ENCODE assay signal across 29 mouse cellular contexts in genomic region chr1:148965358-148965757, GRCm38 (mm10).
A peak's percentile ranks its signal among the peaks of the same experiment; 100 is the strongest.
DNase-seq lines count a peak whose midpoint lies in the region; ATAC-seq and TF ChIP-seq lines count a peak whose summit lies in the region.
"Had no signal": no experiment of that assay in that cellular context is flagged by ENCODE, and none has a peak within 500 bp of the region (broad histone marks: within the 10 kb centered on the region; RNA-seq: fewer than 3 reads in every experiment).

No protein-coding gene starts in this region.

- no peaks in the 10 kb centered on the region for H3K27me3 ChIP-seq in kidney, embryonic 15.5 days
- H3K27me3 ChIP-seq in midbrain, embryonic 11.5 days (ENCODE audit: control insufficient read depth, insufficient read depth, low read length) = no peaks in the 10 kb centered on the region
- H3K27me3 ChIP-seq in midbrain, postnatal 0 days (ENCODE audit: insufficient read depth, low read length) = no peaks in the 10 kb centered on the region
- H3K27me3 ChIP-seq: embryonic facial prominence, embryonic 13.5 days; forebrain, embryonic 13.5 days; hindbrain, embryonic 12.5 days; limb, embryonic 12.5 days; liver, embryonic 15.5 days; neural tube, embryonic 13.5 days; stomach, embryonic 15.5 days had no signal

- no peaks in the 10 kb centered on the region for H3K9me3 ChIP-seq in kidney, embryonic 15.5 days (replicated peaks)
- H3K9me3 ChIP-seq in midbrain, embryonic 11.5 days (ENCODE audit: control insufficient read depth, low read length) = no peaks in the 10 kb centered on the region
- no peaks in the 10 kb centered on the region for H3K9me3 ChIP-seq in midbrain, postnatal 0 days (ENCODE audit: low read length)
- H3K9me3 ChIP-seq: embryonic facial prominence, embryonic 13.5 days; forebrain, embryonic 13.5 days; hindbrain, embryonic 12.5 days; limb, embryonic 12.5 days; liver, embryonic 15.5 days; midbrain, embryonic 10.5 days; neural tube, embryonic 13.5 days; stomach, embryonic 15.5 days had no signal

- no peak overlapping the region for H3K27ac ChIP-seq in kidney, embryonic 15.5 days
- no peak overlapping the region for H3K27ac ChIP-seq in midbrain, embryonic 11.5 days (ENCODE audit: low read depth, low read length)
- H3K27ac ChIP-seq in midbrain, postnatal 0 days (ENCODE audit: low read depth, low read length) = no peak overlapping the region
- H3K27ac ChIP-seq: embryonic facial prominence, embryonic 13.5 days; forebrain, embryonic 13.5 days; hindbrain, embryonic 12.5 days; limb, embryonic 12.5 days; liver, embryonic 15.5 days; midbrain, embryonic 10.5 days; neural tube, embryonic 13.5 days; stomach, embryonic 15.5 days had no signal

- no peak overlapping the region for H3K4me2 ChIP-seq in kidney, embryonic 15.5 days
- no peak overlapping the region for H3K4me2 ChIP-seq in midbrain, embryonic 11.5 days
- H3K4me2 ChIP-seq in midbrain, postnatal 0 days (ENCODE audit: low read depth, low read length, poor library complexity, severe bottlenecking) = no peak overlapping the region
- H3K4me2 ChIP-seq: embryonic facial prominence, embryonic 13.5 days; forebrain, embryonic 13.5 days; hindbrain, embryonic 12.5 days; limb, embryonic 12.5 days; liver, embryonic 15.5 days; lung, embryonic 14.5 days; neural tube, embryonic 13.5 days; stomach, embryonic 15.5 days had no signal

- no peak for DNase-seq in kidney, adult 9 months
- no peak for DNase-seq in midbrain, embryonic 11.5 days (ENCODE audit: low spot score, missing footprints)
- DNase-seq in midbrain, postnatal 0 days (ENCODE audit: low spot score) = no peak
- DNase-seq in embryo, embryonic 9.5 days (ENCODE audit: extremely low spot score) = peak; percentile 9
- DNase-seq in heart, postnatal 36 days = no peak
- DNase-seq: adrenal gland, postnatal 14 days; cerebellum, adult 11 months; cerebellum, adult 9-10 months; gastrocnemius, postnatal 14 days; heart, postnatal 14 days; layer of hippocampus, adult 9-11 months; lung, embryonic 14.5 days; lung, postnatal 14 days; right cerebral cortex, postnatal 25 days; thymus, postnatal 14 days had no signal

- H3K4me1 ChIP-seq in kidney, embryonic 15.5 days = no peaks in the 10 kb centered on the region
- no peaks in the 10 kb centered on the region for H3K4me1 ChIP-seq in midbrain, embryonic 11.5 days (ENCODE audit: control insufficient read depth, insufficient read depth, low read length)
- H3K4me1 ChIP-seq in midbrain, postnatal 0 days (ENCODE audit: insufficient read depth, low read length) = no peaks in the 10 kb centered on the region
- H3K4me1 ChIP-seq: embryonic facial prominence, embryonic 13.5 days; forebrain, embryonic 13.5 days; hindbrain, embryonic 12.5 days; limb, embryonic 12.5 days; liver, embryonic 15.5 days; midbrain, embryonic 10.5 days; neural tube, embryonic 13.5 days; stomach, embryonic 15.5 days had no signal

- H3K36me3 ChIP-seq in kidney, embryonic 15.5 days = no peaks in the 10 kb centered on the region
- no peaks in the 10 kb centered on the region for H3K36me3 ChIP-seq in midbrain, embryonic 11.5 days (ENCODE audit: control insufficient read depth, insufficient read depth, low read length)
- no peaks in the 10 kb centered on the region for H3K36me3 ChIP-seq in midbrain, postnatal 0 days (ENCODE audit: insufficient read depth, low read length)
- H3K36me3 ChIP-seq: embryonic facial prominence, embryonic 13.5 days; hindbrain, embryonic 12.5 days; limb, embryonic 12.5 days; liver, embryonic 15.5 days; midbrain, embryonic 10.5 days; neural tube, embryonic 13.5 days; stomach, embryonic 15.5 days had no signal

- peak; percentile 66 for ATAC-seq in kidney, embryonic 15.5 days (replicated peaks; ENCODE audit: low FRiP score)
- peak; percentile 73; the same call in 1 of the 2 replicates for ATAC-seq in midbrain, embryonic 11.5 days (ENCODE audit: low FRiP score)
- no peak for ATAC-seq in midbrain, postnatal 0 days (ENCODE audit: low FRiP score)
- no peak for ATAC-seq in erythroid progenitor cell, adult 5-6 weeks (replicated peaks; ENCODE audit: low FRiP score, poor library complexity, severe bottlenecking)
- ATAC-seq: CD4-positive, CD25-positive, alpha-beta regulatory T cell, adult 4 months; forebrain, embryonic 13.5 days; intestine, embryonic 16.5 days; midbrain, embryonic 16.5 days had no signal

- TF ChIP-seq CTCF in midbrain, postnatal 0 days (IDR thresholded peaks at IDR 0.05) = no peak

- intact Hi-C loops in heart, postnatal 36 days (cut with DNase I) = no loop called here

- H3K9ac ChIP-seq in kidney, embryonic 15.5 days = no peak overlapping the region
- no peak overlapping the region for H3K9ac ChIP-seq in midbrain, embryonic 11.5 days (ENCODE audit: low read length)
- no peak overlapping the region for H3K9ac ChIP-seq in midbrain, postnatal 0 days (replicated peaks; ENCODE audit: low read length, poor library complexity, severe bottlenecking)
- H3K9ac ChIP-seq: embryonic facial prominence, embryonic 13.5 days; forebrain, embryonic 13.5 days; hindbrain, embryonic 12.5 days; limb, embryonic 12.5 days; liver, embryonic 15.5 days; lung, embryonic 14.5 days; neural tube, embryonic 13.5 days; stomach, embryonic 15.5 days had no signal

- no peak overlapping the region for H3K4me3 ChIP-seq in kidney, embryonic 15.5 days (replicated peaks)
- H3K4me3 ChIP-seq in midbrain, embryonic 11.5 days (ENCODE audit: low read depth, low read length) = no peak overlapping the region
- no peak overlapping the region for H3K4me3 ChIP-seq in midbrain, postnatal 0 days (ENCODE audit: low read depth, low read length)
- H3K4me3 ChIP-seq: embryonic facial prominence, embryonic 13.5 days; forebrain, embryonic 13.5 days; hindbrain, embryonic 12.5 days; limb, embryonic 12.5 days; liver, embryonic 15.5 days; midbrain, embryonic 10.5 days; myocyte; neural tube, embryonic 13.5 days; stomach, embryonic 15.5 days had no signal

Comparison
In these comparisons a context has a peak if more than half of its experiments do, and no peak if none do; other contexts are left out.
1. ATAC-seq: peak in kidney, embryonic 15.5 days (single experiment) and midbrain, embryonic 11.5 days (single experiment); none in midbrain, postnatal 0 days (single experiment) and erythroid progenitor cell, adult 5-6 weeks (single experiment).